Mouse (Mus musculus) hindbrain, embryonic 13.5 days (tissue): ENCODE measurements around the gene Wipf2. TPM values are rescaled to one million over a fixed set of nuclear protein-coding genes. Genes with fewer than 3 reads are reported as not detected.

Experiments
- ATAC-seq: fragments of 200-750 bp; cut with Nextera tagmentation; 2 replicates; pipeline ENCODE4 v1.8.0; 2017; ENCODE audit warnings: moderate TSS enrichment; ENCODE audit not compliant: low FRiP score
- H3K27ac ChIP-seq: fragments of 300-500 bp; sonication (generic); 2 replicates; pipeline ENCODE4 v1.5.1; 2015; ENCODE audit warnings: inconsistent platforms, mild to moderate bottlenecking, moderate library complexity
- H3K27me3 ChIP-seq: fragments of 300-500 bp; sonication (generic); 2 replicates; pipeline ENCODE4 v1.6.1; 2015; ENCODE audit warnings: mild to moderate bottlenecking, inconsistent platforms
- H3K36me3 ChIP-seq: fragments of 300-500 bp; sonication (generic); 2 replicates; pipeline ENCODE4 v1.6.1; 2015; ENCODE audit warnings: mild to moderate bottlenecking, inconsistent platforms
- H3K4me1 ChIP-seq: fragments of 300-500 bp; sonication (generic); replicated peaks from 2 replicates; pipeline ENCODE4 v1.6.1; 2015; ENCODE audit warnings: inconsistent platforms
- H3K4me2 ChIP-seq: fragments of 300-500 bp; sonication (generic); 2 replicates; pipeline ENCODE4 v1.6.1; 2015; ENCODE audit warnings: inconsistent platforms, mild to moderate bottlenecking, moderate library complexity
- H3K4me3 ChIP-seq: fragments of 300-500 bp; sonication (generic); 2 replicates; pipeline ENCODE4 v1.5.1; 2015; ENCODE audit warnings: mild to moderate bottlenecking, inconsistent platforms
- H3K9ac ChIP-seq: fragments of 300-500 bp; sonication (generic); 2 replicates; pipeline ENCODE4 v1.6.1; 2015; ENCODE audit warnings: mild to moderate bottlenecking, inconsistent platforms
- H3K9me3 ChIP-seq: fragments of 300-500 bp; sonication (generic); 2 replicates; pipeline ENCODE4 v1.6.1; 2016; ENCODE audit warnings: inconsistent platforms
- WGBS: fragments of 180-500 bp; shearing (Covaris S2); methylation state at CpG from one replicate; pipeline ENCODE4 v1.1.7; 2015; 5-methylcytosine and 5-hydroxymethylcytosine counted together
- polyA plus RNA-seq: library from polyadenylated mRNA; unstranded; fragments of >200 nt; fragmentation: Nextera tagmentation; extraction: Ambion mirVana; gene quantifications from 2 replicates; pipeline ENCODE4 v1.2.1, GENCODE M21; 2015

Gene Wipf2
- polyA plus RNA-seq, 1 experiment from 2014 or later: 5.0 TPM

DNA sequence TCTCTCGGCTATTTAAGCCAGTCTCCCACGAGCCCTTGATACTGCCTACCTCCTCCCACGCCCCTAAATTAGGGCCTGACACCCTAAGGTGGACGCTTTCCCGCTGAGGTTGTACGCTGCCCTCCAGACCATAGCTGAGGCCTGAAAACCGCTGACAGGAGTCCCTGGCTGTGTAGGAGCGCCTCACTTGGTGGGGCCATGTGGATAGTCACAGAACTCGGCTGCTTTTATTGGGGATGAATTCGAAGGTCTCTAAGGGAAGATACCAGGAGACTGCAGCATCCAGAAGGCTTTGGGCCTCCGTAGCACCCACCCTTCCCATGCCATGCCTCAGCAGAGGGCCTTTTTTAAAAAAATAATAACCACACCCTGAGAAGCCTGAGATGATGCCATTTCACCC, 25.5 kb upstream of the Wipf2 start:
- Histone ChIP-seq H3K36me3 (peaks cover 25% of the 10 kb centered on the region), H3K9me3 (no peaks in the 10 kb centered on the region), H3K27ac (no peak overlapping the region), H3K4me2 (peak overlapping the region; percentile 92), H3K4me1 (peaks cover 41% of the 10 kb centered on the region), H3K4me3 (peak overlapping the region; percentile 72), H3K27me3 (peaks cover 12% of the 10 kb centered on the region), H3K9ac (peak overlapping the region; percentile 80)
- WGBS: 58% methylated on average over 11 of the region's 11 CpGs
- ATAC-seq: no peak

DNA sequence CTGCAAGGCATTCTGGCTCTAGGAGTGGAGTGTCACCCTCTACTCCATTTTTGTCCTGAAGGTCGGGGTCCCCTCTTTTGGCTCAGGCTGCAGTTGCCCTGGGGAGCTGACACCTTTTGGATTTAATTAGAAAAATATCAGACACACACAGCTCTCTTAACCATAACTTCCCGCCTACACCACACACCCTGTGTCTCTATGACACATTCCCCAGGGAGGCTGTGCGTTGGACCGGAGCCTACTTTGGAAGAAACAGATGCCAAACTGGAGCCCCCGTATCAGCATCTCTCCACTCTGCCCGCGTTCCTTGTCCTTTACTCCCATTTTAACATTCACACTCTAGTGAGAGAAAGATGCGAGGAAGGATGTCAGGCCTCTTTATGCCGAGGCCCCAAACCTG, 24.9 kb upstream of the Wipf2 start:
- H3K4me2 ChIP-seq: peak overlapping the region; percentile 92
- no peak for ATAC-seq
- H3K27ac ChIP-seq: no peak overlapping the region
- H3K4me3 ChIP-seq: 0 out of 2 replicates have a peak overlapping the region, but pooled peaks have one; percentile 2
- peaks cover 19% of the 10 kb centered on the region for H3K36me3 ChIP-seq
- H3K27me3 ChIP-seq: peaks cover 12% of the 10 kb centered on the region
- peak overlapping the region; percentile 49; the same call in 1 of the 2 replicates for H3K9ac ChIP-seq
- 66% methylated on average over 9 of the region's 9 CpGs for WGBS
- no peaks in the 10 kb centered on the region for H3K9me3 ChIP-seq
- peaks cover 41% of the 10 kb centered on the region for H3K4me1 ChIP-seq

DNA sequence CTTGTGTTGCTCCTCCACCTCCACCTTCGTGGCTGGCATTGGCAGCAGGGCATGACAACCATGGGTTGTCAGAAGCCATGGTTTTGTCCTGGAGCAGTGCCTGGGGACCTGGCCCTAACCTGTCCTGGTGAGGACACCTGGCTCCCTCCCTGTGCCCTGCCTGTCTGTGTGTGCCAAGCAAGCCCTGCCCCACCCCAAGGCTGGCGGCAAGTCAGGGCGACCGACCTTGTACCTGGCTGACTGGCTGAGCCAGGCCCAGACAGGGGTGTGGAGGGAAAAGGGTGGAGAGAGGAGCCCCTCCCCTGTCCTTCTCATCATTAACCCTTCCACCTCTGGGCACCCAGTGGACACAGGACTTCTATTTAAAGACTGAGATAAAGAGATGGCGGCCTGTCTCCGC, 24.0 kb upstream of the Wipf2 start:
- Histone ChIP-seq H3K36me3 (peaks cover 10% of the 10 kb centered on the region), H3K4me3 (no peak overlapping the region), H3K27ac (no peak overlapping the region), H3K4me1 (peaks cover 39% of the 10 kb centered on the region), H3K9me3 (no peaks in the 10 kb centered on the region), H3K27me3 (peaks cover 12% of the 10 kb centered on the region), H3K9ac (peak overlapping the region; percentile 43; the same call in 1 of the 2 replicates), H3K4me2 (no peak overlapping the region)
- WGBS: 60% methylated on average over 6 of the region's 6 CpGs
- no peak for ATAC-seq

DNA sequence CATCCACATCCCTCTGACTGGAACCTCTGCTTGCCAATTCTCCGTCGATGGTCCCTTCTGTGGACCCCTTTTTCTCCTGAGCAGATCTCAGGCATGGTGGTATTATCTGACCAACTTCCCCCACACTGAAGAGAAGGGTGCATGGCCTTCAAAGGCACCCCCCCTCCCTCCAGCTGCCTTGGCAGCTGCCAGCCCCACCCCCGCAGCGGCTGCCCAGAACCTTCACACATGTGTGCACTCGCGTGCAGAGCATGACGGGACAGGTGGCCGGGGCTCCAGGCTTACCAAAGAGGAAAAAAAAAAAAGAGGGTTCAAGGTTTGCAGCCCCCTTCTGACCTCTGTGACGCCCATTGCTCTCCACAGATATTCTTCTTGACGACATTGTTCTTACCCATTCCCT, 23.5 kb upstream of the Wipf2 start:
- Histone ChIP-seq H3K9ac (no peak overlapping the region; the same call in 1 of the 2 replicates), H3K36me3 (peaks cover 5% of the 10 kb centered on the region; the same call in 1 of the 2 replicates), H3K4me1 (peaks cover 36% of the 10 kb centered on the region), H3K4me3 (no peak overlapping the region), H3K27me3 (peaks cover 12% of the 10 kb centered on the region), H3K4me2 (no peak overlapping the region), H3K9me3 (no peaks in the 10 kb centered on the region), H3K27ac (no peak overlapping the region)
- ATAC-seq: no peak
- 61% methylated on average over 10 of the region's 10 CpGs for WGBS

DNA sequence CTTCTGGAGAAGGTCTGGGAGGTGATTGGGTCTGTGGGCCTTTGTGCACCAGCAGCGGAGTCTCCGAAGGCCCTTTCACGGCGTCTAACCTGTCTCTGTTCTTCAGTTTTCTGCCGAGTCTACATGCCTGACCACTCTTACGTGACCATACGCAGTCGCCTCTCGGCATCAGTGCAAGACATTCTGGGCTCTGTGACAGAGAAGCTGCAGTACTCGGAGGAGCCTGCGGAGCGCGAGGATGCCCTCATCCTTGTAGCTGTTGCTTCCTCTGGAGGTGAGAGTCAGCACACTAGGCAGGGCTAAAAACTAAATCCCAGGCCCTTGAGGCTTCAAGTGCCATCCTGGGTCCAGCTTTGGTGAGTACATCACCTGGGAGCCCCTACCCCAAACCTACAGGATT, 17.4 kb upstream of the Wipf2 start:
- peaks cover 21% of the 10 kb centered on the region for H3K4me1 ChIP-seq
- no peak overlapping the region for H3K4me2 ChIP-seq
- ATAC-seq: no peak
- H3K27me3 ChIP-seq: peaks cover 12% of the 10 kb centered on the region
- H3K9me3 ChIP-seq: no peaks in the 10 kb centered on the region
- H3K27ac ChIP-seq: no peak overlapping the region
- no peak overlapping the region for H3K9ac ChIP-seq
- no peak overlapping the region for H3K4me3 ChIP-seq
- peaks cover 5% of the 10 kb centered on the region; the same call in 1 of the 2 replicates for H3K36me3 ChIP-seq
- WGBS: 51% methylated on average over 13 of the region's 13 CpGs

DNA sequence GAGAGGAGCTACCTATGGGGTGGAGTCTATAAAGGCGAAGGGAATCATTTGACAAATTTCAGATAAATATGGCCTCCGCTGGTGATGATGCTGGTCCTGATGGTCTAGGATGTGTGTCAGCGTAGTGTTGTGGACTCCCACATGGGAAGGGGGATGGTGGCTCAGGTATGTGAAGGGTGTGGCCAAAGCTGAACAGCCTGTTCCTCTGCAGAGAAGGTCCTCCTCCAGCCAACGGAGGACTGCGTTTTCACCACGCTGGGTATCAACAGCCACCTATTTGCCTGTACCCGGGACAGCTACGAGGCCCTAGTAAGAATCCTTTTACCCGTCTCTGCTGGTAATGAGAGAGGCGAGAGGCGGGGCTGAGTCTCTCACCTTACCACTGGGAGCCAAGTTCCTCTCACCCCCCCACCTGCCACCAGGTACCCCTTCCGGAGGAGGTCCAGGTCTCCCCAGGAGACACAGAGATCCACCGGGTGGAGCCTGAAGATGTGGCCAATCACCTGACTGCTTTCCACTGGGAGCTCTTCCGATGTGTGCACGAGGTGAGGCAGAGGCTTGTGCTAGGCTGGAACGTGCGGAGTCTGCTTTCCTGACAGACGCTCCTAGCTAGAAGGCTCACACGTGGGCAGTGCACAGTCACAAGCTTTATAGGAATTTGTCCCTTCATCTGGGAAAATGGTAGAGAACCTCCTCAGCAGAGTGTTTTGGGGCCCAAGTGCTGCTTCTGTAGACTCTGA, 16.4 kb upstream of the Wipf2 start:
- Histone ChIP-seq H3K27me3 (peaks cover 12% of the 10 kb centered on the region), H3K36me3 (peaks cover 5% of the 10 kb centered on the region; the same call in 1 of the 2 replicates), H3K27ac (no peak overlapping the region), H3K9ac (no peak overlapping the region), H3K4me3 (no peak overlapping the region), H3K4me2 (no peak overlapping the region), H3K9me3 (no peaks in the 10 kb centered on the region), H3K4me1 (peaks cover 25% of the 10 kb centered on the region)
- no peak for ATAC-seq
- 73% methylated on average over 19 of the region's 19 CpGs for WGBS

DNA sequence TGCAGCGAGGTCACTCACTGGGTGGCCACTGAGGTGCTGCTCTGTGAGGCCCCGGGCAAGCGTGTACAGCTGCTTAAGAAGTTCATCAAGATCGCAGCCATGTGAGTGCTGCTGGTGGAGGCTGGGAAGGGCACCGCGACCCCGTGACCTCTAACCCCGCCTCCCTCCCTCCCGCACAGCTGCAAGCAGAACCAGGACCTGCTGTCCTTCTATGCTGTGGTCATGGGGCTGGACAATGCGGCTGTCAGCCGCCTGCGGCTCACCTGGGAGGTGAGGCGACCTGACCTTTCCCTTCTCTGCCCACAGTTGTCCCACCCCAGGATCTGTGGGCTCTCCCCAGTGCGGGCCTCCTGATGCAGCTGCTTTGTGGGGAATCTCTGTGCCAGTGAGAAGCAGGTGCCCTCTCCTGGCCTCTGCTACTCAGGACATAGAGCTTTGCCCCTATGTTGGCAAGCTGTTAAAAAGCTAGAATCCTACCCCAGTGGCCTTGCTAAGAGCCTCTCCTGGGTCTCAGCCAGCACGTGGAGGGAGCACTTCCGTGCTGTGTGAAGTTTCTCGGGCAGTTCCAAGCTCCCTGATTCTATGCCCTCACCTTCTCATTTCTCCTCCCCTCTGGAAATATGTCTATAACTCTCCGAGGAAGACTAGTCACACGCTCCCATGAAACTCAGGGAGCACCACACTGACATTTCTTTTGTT, 14.1 kb upstream of the Wipf2 start:
- peaks cover 28% of the 10 kb centered on the region for H3K4me1 ChIP-seq
- WGBS: 7% methylated on average over 19 of the region's 19 CpGs
- peaks cover 12% of the 10 kb centered on the region for H3K27me3 ChIP-seq
- peak overlapping the region; percentile 49 for H3K4me2 ChIP-seq
- H3K4me3 ChIP-seq: no peak overlapping the region
- H3K36me3 ChIP-seq: peaks cover 5% of the 10 kb centered on the region; the same call in 1 of the 2 replicates
- H3K27ac ChIP-seq: no peak overlapping the region
- H3K9me3 ChIP-seq: no peaks in the 10 kb centered on the region
- ATAC-seq: no peak
- peak overlapping the region; percentile 60; the same call in 1 of the 2 replicates for H3K9ac ChIP-seq

DNA sequence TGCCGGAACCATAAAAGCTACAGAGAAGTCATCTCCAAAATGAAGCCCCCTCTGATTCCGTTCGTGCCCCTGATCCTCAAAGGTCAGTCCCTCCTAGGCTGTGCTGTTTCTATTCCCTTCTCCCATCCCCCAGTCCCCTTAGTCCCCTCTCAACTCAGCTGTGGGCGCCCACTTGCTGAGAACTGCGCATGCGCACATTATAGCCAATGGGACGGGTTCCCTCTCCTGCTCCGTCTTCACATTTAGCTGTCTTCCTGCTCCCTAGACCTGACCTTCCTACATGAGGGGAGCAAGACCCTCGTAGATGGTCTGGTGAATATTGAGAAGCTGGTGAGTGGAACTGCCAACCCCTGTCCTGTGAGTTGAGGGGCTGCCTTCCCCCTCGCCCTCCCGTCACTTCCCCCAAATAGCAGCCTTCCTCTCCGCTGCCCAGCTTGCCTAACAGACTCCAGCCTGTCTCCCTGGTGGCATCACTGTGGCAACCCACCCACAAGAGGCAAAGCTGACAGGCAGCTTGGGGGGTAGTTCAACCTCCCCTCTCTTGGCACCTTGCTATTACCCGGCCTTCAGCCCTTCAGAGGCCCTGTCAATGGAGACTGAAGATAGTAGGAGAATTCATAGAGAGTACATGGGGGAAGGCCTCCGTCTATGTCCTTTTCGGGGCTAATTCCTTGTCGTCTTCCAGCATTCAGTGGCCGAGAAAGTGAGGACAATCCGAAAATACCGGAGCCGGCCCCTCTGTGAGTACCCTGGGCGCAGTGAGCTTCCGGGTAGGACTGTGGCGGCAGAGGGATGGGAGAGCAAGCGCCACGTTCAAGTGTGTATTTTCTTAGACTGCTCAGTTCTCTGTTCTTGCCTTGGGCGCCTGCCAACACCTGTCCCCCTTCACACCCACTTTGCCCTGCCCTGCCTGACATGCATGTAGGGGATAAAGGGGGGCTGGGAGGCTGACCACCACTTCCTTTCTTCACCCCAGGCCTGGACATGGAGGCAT, 13.0 kb upstream of the Wipf2 start:
- ATAC-seq: peak; percentile 69
- Histone ChIP-seq H3K27me3 (peaks cover 12% of the 10 kb centered on the region), H3K4me2 (peak overlapping the region; percentile 49), H3K9ac (peak overlapping the region; percentile 60), H3K9me3 (no peaks in the 10 kb centered on the region), H3K27ac (peak overlapping the region; percentile 37; the same call in 1 of the 2 replicates), H3K4me3 (peak overlapping the region; percentile 29), H3K4me1 (peaks cover 28% of the 10 kb centered on the region), H3K36me3 (peaks cover 5% of the 10 kb centered on the region; the same call in 1 of the 2 replicates)
- 55% methylated on average over 26 of the region's 26 CpGs for WGBS

DNA sequence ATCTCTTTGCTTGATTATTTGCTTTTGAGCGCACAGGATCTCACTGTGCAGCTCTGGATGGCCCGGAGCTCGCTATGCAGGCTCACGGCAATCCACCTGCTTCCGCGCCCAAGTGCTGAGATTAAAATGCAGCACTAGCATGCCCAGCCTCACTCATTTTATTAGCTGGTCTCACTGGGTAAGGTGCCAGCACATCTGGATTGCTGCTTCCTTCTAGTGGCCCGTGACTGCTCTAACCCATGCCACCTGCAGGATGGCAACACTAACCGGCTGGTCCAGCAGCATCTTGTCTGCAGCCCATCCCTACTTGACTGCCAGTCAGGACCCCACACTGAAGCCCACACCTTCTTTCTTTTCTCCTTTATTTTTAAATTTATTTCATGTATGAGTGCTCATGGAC, 9.3 kb upstream of the Wipf2 start:
- no peak overlapping the region for H3K4me3 ChIP-seq
- peaks cover 5% of the 10 kb centered on the region; the same call in 1 of the 2 replicates for H3K27me3 ChIP-seq
- peaks cover 26% of the 10 kb centered on the region for H3K4me1 ChIP-seq
- no peak overlapping the region for H3K4me2 ChIP-seq
- WGBS: 91% methylated on average over 8 of the region's 8 CpGs
- H3K36me3 ChIP-seq: no peaks in the 10 kb centered on the region
- no peaks in the 10 kb centered on the region for H3K9me3 ChIP-seq
- ATAC-seq: no peak
- no peak overlapping the region for H3K9ac ChIP-seq
- no peak overlapping the region for H3K27ac ChIP-seq

DNA sequence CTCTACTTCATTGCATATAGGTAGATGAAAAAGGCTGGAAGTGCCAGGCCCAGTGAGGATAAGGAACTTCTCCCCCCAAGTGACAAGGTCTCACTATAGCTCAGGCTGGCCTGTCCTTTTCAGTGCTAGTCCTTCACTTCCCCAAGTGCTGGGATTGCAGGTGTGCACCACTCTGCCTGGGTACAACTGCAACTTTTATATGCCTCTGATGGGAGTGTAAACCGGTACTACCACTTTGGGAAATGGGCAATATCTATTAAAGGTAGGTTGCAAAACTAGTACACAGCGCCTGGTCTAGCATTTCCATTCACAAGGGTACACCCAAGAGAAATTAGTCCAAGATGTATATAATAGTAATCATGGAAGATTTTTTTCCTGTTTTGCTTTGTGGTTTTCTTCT, 8.8 kb upstream of the Wipf2 start:
- H3K4me2 ChIP-seq: no peak overlapping the region
- no peak overlapping the region for H3K9ac ChIP-seq
- H3K4me1 ChIP-seq: peaks cover 20% of the 10 kb centered on the region
- H3K9me3 ChIP-seq: no peaks in the 10 kb centered on the region
- H3K4me3 ChIP-seq: no peak overlapping the region
- WGBS: 95% methylated on average over 2 of the region's 2 CpGs
- no peaks in the 10 kb centered on the region for H3K27me3 ChIP-seq
- no peak overlapping the region for H3K27ac ChIP-seq
- ATAC-seq: no peak
- H3K36me3 ChIP-seq: no peaks in the 10 kb centered on the region

DNA sequence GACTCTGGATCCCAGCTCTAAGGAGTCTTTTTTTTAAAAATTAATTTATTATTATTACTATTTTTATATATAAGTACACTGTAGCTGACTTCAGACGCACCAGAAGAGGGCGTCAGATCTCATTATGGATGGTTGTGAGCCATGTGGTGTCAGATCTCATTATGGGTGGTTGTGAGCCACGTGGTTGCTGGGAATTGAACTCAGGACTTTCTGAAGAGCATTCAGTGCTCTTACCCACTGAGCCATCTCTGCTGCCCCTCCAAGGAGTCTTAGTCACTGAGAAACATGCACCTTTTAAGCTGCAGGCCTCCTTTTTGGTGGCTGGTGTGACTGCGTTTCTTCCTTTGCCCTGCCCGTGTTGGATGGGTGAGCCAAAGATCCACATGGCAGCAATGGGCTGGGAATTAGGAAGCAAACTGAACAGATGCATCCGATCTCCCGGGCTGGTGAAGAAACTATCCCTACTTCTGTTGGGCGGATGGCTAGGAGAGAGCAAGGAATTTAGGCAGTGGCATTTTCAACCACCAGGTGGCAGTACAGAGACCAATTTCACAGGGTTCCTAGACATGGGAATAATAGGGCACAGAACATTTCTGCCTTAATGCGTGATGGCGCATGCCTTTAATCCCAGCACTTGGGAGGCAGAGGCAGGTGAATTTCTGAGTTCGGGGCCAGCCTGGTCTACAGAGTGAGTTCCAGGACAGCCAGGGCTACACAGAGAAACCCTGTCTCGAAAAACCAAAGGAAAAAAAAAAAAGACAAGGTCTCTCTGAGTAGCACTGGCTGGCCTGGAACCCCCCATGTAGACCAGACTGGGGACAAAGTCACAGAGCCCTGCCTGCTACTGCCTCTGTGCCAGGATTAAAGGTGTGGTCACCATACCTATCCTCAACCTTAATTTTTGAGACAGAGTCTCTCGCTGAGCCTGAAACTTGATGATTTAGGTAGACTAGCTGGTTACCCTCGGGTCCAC, 4.4 kb upstream of the Wipf2 start:
- Histone ChIP-seq H3K4me1 (peaks cover 7% of the 10 kb centered on the region), H3K36me3 (no peaks in the 10 kb centered on the region), H3K9ac (no peak overlapping the region), H3K4me2 (no peak overlapping the region), H3K4me3 (no peak overlapping the region), H3K27me3 (no peaks in the 10 kb centered on the region), H3K9me3 (no peaks in the 10 kb centered on the region), H3K27ac (no peak overlapping the region)
- ATAC-seq: no peak
- 41% methylated on average over 14 of the region's 14 CpGs for WGBS
